Mouse (Mus musculus): ENCODE results near the gene Vav3.

Vav3 gene

GRCm38 (mm10) chr3:109600699-109601451 lies 260.4 kb downstream of the Vav3 start:
- DNase-seq = no peak

GRCm38 (mm10) chr3:109602753-109603152 lies 262.3 kb downstream of the Vav3 start:
- DNase-seq = no peak

GRCm38 (mm10) chr3:109606121-109606520 lies 265.7 kb downstream of the Vav3 start:
- DNase-seq = no peak

GRCm38 (mm10) chr3:109621721-109622120 lies 281.3 kb downstream of the Vav3 start:
- DNase-seq = no peak

GRCm38 (mm10) chr3:109622361-109622760 lies 281.9 kb downstream of the Vav3 start:
- no peak for DNase-seq

- DNase-seq = no peak
These were observed 282.4 kb downstream of the Vav3 start for GRCm38 (mm10) chr3:109622816-109623215.

- no peak for DNase-seq
These were observed 283.3 kb downstream of the Vav3 start for GRCm38 (mm10) chr3:109623770-109624169.

GRCm38 (mm10) chr3:109636045-109636444 lies 295.6 kb downstream of the Vav3 start:
- DNase-seq = no peak

GRCm38 (mm10) chr3:109639386-109639785 lies 298.9 kb downstream of the Vav3 start:
- no peak for DNase-seq

- DNase-seq = no peak
These were observed 300.3 kb downstream of the Vav3 start for GRCm38 (mm10) chr3:109640796-109641195.

GRCm38 (mm10) chr3:109648242-109648641 lies 307.8 kb downstream of the Vav3 start:
- no peak for DNase-seq

GRCm38 (mm10) chr3:109651479-109651878 lies 311.0 kb downstream of the Vav3 start:
- no peak for DNase-seq

GRCm38 (mm10) chr3:109652860-109653631 lies 312.6 kb downstream of the Vav3 start:
- DNase-seq = no peak

GRCm38 (mm10) chr3:109654386-109654785 lies 313.9 kb downstream of the Vav3 start:
- no peak for DNase-seq

GRCm38 (mm10) chr3:109671716-109672115 lies 331.3 kb downstream of the Vav3 start:
- no peak for DNase-seq

GRCm38 (mm10) chr3:109672925-109673324 lies 332.5 kb downstream of the Vav3 start:
- no peak for DNase-seq

- no peak for DNase-seq
These were observed 339.8 kb downstream of the Vav3 start for GRCm38 (mm10) chr3:109680281-109680680.

- no peak for DNase-seq
These were observed 341.4 kb downstream of the Vav3 start for GRCm38 (mm10) chr3:109681863-109682262.

- DNase-seq = no peak
These were observed 343.3 kb downstream of the Vav3 start for GRCm38 (mm10) chr3:109683608-109684295.

GRCm38 (mm10) chr3:109690566-109690965 lies 350.1 kb downstream of the Vav3 start:
- DNase-seq = no peak

- no peak for DNase-seq
These were observed 352.2 kb downstream of the Vav3 start for GRCm38 (mm10) chr3:109692613-109693012.

GRCm38 (mm10) chr3:109701301-109701700 lies 360.8 kb downstream of the Vav3 start:
- no peak for DNase-seq

- DNase-seq = peak; percentile 68 to 85
These were observed 367.5 kb downstream of the Vav3 start for GRCm38 (mm10) chr3:109707786-109708460.

Data from cerebellum, postnatal 36 days (tissue).